7 mouse cellular contexts compared by ENCODE assay signal in the genomic region with DNA sequence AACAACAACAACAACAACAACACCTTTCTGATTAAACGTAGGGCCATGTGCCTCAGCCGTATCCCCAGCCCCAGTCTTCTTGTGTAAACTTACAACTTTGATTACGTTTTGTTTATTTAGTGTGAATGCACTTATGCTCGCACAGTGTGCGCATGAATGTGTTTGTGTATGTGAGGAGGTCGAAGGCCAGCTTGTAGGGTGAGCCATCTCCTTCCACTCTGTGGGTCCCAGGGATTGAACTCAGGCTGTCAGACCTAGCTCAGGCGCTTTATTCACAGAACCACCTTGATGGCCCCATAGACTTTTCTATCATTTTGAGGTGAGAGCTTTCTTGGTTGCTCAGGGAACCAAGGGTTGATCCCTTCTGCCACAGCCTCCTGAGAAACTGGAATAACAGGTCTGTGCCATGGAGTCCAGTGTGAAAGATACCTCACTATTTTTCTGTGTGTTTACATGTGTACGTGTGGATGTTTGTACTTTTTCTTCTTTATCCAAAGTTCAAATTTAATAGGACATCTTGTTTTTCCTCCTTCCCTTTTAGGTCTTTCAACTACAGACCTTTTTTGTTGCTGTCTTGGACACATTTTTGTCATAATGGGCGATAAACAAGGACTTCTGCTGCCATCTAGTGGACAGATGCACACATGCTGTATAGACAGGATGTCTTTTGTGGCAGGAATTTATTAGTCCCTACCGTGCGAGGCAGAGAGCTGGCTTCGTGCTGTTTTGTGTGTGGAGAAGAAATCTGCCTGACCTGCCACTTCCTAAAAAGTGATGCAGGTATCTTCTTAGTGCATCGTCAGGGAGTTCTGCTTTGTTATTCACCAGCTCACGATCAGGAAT. TPM values are rescaled to one million over a fixed set of nuclear protein-coding genes. Genes with fewer than 3 reads are reported as not detected.
DNase-seq lines count a peak whose midpoint lies in the region; ATAC-seq and TF ChIP-seq lines count a peak whose summit lies in the region.

No protein-coding gene starts in this region.

- H3K9me3 ChIP-seq in midbrain, embryonic 10.5 days (replicated peaks) = 0 out of 2 replicates have a peak, but pooled peaks cover 4% of the 10 kb centered on the region

- H3K27ac ChIP-seq in left cerebral cortex, adult 2 months = no peak overlapping the region
- no peak overlapping the region for H3K27ac ChIP-seq in midbrain, embryonic 10.5 days (replicated peaks)

- peak; percentile 90 for ATAC-seq in frontal cortex, adult (ENCODE audit: low TSS enrichment)

- peak; percentile 90 for TF ChIP-seq CTCF in left cerebral cortex, adult 2 months (IDR thresholded peaks at IDR 0.05)

- intact Hi-C loops in left cerebral cortex, adult 2 months (cut with DNase I) = loop anchor here (1.0 to 2.0 kb wide), 3 partner anchors 44 to 137 kb away; no protein-coding TSS in a partner anchor

- 0 out of 2 replicates have a peak, but pooled peaks cover 2% of the 10 kb centered on the region for H3K4me1 ChIP-seq in midbrain, embryonic 10.5 days

- 42% methylated on average over 14 of the region's 14 CpGs for WGBS in midbrain, embryonic 10.5 days

- peaks cover 9% of the 10 kb centered on the region for H3K27me3 ChIP-seq in midbrain, embryonic 10.5 days (ENCODE audit: low read depth, poor library complexity, severe bottlenecking)

- H3K4me3 ChIP-seq in left cerebral cortex, adult 2 months = no peak overlapping the region
- H3K4me3 ChIP-seq in midbrain, embryonic 10.5 days = no peak overlapping the region

- DNase-seq in ZHBTc4 (ENCODE audit: low read depth, low spot score) = peak; percentile 89
- peak; percentile 92 for DNase-seq in cerebellum, adult 9-10 months
- DNase-seq in hindlimb bud, embryonic 11.5 days (ENCODE audit: extremely low spot score, low read depth, low spot score) = peak; percentile 99
- peak; percentile 61 to 63 for DNase-seq in left cerebral cortex, adult 2 months (ENCODE audit: extremely low spot score in 1 of 2, low spot score in 2 of 2)
- DNase-seq in midbrain, embryonic 10.5 days (ENCODE audit: low spot score) = peak; percentile 76
- peak; percentile 77 for DNase-seq in skeletal muscle tissue, adult 2 months (ENCODE audit: low read depth, low spot score)

- no peaks in the 10 kb centered on the region for H3K36me3 ChIP-seq in midbrain, embryonic 10.5 days

RNA-seq across cellular contexts. Expression of a gene that starts 18.4 kb away (rescaled TPM):
- 10 to 100 TPM; 91.3 to 96.9 TPM for total RNA-seq in left cerebral cortex, adult 2 months (2021)
- 27.5 and 31.5 TPM in 2 replicates for polyA plus RNA-seq in midbrain, embryonic 10.5 days (2016; fragmentation: Nextera tagmentation; extraction: Ambion mirVana)

RNA-seq across cellular contexts. Expression of a gene that starts 26.0 kb away (rescaled TPM):
- total RNA-seq in left cerebral cortex, adult 2 months (2021) = not detected
- polyA plus RNA-seq in midbrain, embryonic 10.5 days (2016; fragmentation: Nextera tagmentation; extraction: Ambion mirVana) = not detected in 2 replicates

RNA-seq across cellular contexts. Expression of a gene that starts 32.3 kb away (rescaled TPM):
- total RNA-seq in left cerebral cortex, adult 2 months (2021) = not detected
- not detected in 2 replicates for polyA plus RNA-seq in midbrain, embryonic 10.5 days (2016; fragmentation: Nextera tagmentation; extraction: Ambion mirVana)

RNA-seq across cellular contexts. Expression of a gene that starts 33.7 kb away (rescaled TPM):
- total RNA-seq in left cerebral cortex, adult 2 months (2021) = 10 to 100 TPM; 11.9 to 12.0 TPM
- 23.2 and 24.7 TPM in 2 replicates for polyA plus RNA-seq in midbrain, embryonic 10.5 days (2016; fragmentation: Nextera tagmentation; extraction: Ambion mirVana)

RNA-seq across cellular contexts. Expression of a gene that starts 34.3 kb away (rescaled TPM):
- under 1 TPM; 0.20 to 0.26 TPM for total RNA-seq in left cerebral cortex, adult 2 months (2021)
- polyA plus RNA-seq in midbrain, embryonic 10.5 days (2016; fragmentation: Nextera tagmentation; extraction: Ambion mirVana) = 0.14 and 0.16 TPM in 2 replicates
